Mouse (Mus musculus): Measurements from ENCODE around the gene Pex11a.

Gene Pex11a

GRCm38 (mm10) chr7:79736511-79736910 lies 6.4 kb downstream of the Pex11a start:
- no peak for DNase-seq

GRCm38 (mm10) chr7:79734563-79734962 lies 8.4 kb downstream of the Pex11a start:
- DNase-seq = no peak

GRCm38 (mm10) chr7:79732622-79733021 lies 10.3 kb downstream of the Pex11a start, which contains the start of gene Plin1:
Gene Plin1, minus strand, starts transcription at chr7:79732903.
- DNase-seq = no peak

- no peak for DNase-seq
Measured at GRCm38 (mm10) chr7:79731438-79731837, 11.5 kb downstream of the Pex11a start.

- no peak for DNase-seq
Measured at GRCm38 (mm10) chr7:79729743-79730370, 13.1 kb downstream of the Pex11a start.

- peak; percentile 69 for DNase-seq
Measured at GRCm38 (mm10) chr7:79729169-79729568, 13.8 kb downstream of the Pex11a start.

GRCm38 (mm10) chr7:79728219-79728618 lies 14.7 kb downstream of the Pex11a start:
- peak; percentile 61 for DNase-seq

- DNase-seq = peak; percentile 63
Measured at GRCm38 (mm10) chr7:79727091-79727490, 15.8 kb downstream of the Pex11a start.

- DNase-seq = peak; percentile 44
Measured at GRCm38 (mm10) chr7:79721386-79721977, 21.4 kb downstream of the Pex11a start.

GRCm38 (mm10) chr7:79715187-79715981 lies 27.5 kb downstream of the Pex11a start, which contains the start of gene Kif7:
Gene Kif7, minus strand, starts transcription at chr7:79715720.
- DNase-seq = peak; percentile 85

- no peak for DNase-seq
Measured at GRCm38 (mm10) chr7:79710831-79711230, 32.1 kb downstream of the Pex11a start.

- no peak for DNase-seq
Measured at GRCm38 (mm10) chr7:79710130-79710607, 32.8 kb downstream of the Pex11a start.

GRCm38 (mm10) chr7:79705210-79705609 lies 37.7 kb downstream of the Pex11a start:
- DNase-seq = no peak

- no peak for DNase-seq
Measured at GRCm38 (mm10) chr7:79702755-79703154, 40.2 kb downstream of the Pex11a start.

GRCm38 (mm10) chr7:79696495-79696894 lies 46.4 kb downstream of the Pex11a start:
- no peak for DNase-seq
